Mouse (Mus musculus) ES-Bruce4 (cell line): ENCODE measurements around the gene Prps2.

ENCODE experiments used
- CTCF ChIP-seq: IDR thresholded peaks from one replicate; pipeline ENCODE4 v1.8.1; 2011; ENCODE audit warnings: low read depth, low read length
- POLR2A ChIP-seq: IDR thresholded peaks from one replicate; pipeline ENCODE4 v1.8.1; 2011; ENCODE audit warnings: low read length; ENCODE audit not compliant: insufficient read depth

GRCm38 (mm10) chrX:167328519-167328918 lies 54.0 kb downstream of the Prps2 start:
- TF ChIP-seq POLR2A, result no peak
- TF ChIP-seq CTCF, result no peak
